Mouse (Mus musculus): ENCODE results near the gene Slc35b4. TPM values are rescaled to one million over a fixed set of nuclear protein-coding genes. Genes with fewer than 3 reads are reported as not detected.

The Slc35b4 gene
- polyA plus RNA-seq, 2 experiments: 37.3 to 47.7 TPM

DNA sequence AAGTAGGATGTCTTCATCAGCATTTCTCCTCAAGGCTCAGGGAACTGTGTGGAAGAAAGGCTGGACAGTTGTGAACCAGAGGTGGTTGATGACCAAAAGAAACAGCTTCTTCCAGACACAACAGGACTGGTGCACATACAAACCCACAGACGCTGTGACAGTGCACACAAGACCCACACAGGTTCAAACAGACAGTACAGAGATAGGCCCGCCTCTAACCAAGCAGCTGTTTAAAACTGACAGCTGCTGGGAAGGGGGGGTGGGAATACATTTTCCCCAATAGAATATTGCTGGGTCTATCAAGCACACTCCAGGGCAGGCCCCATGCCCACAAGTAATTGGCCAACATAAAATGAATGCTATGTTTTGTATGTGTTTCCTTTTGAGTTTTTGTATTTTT lies 52.5 kb downstream of the Slc35b4 start:
- ATAC-seq (ENCODE audit: low FRiP score, low read depth) (no peak), DNase-seq (ENCODE audit: low spot score) (no peak)
- H3K36me3 ChIP-seq (ENCODE audit: control insufficient read depth, insufficient read depth, low read length): no peaks in the 10 kb centered on the region
- no peak overlapping the region for H3K27ac ChIP-seq (replicated peaks; ENCODE audit: low read depth, low read length)
- H3K9me3 ChIP-seq (ENCODE audit: control insufficient read depth, low read length): no peaks in the 10 kb centered on the region
- H3K9ac ChIP-seq (ENCODE audit: low read depth, low read length, severe bottlenecking): no peak overlapping the region
- H3K27me3 ChIP-seq (ENCODE audit: control insufficient read depth, insufficient read depth, low read length): peaks cover 4% of the 10 kb centered on the region; the same call in 1 of the 2 replicates
- H3K4me2 ChIP-seq (replicated peaks; ENCODE audit: low read depth, low read length, severe bottlenecking): no peak overlapping the region
- 0 out of 2 replicates have a peak, but pooled peaks cover 3% of the 10 kb centered on the region for H3K4me1 ChIP-seq (ENCODE audit: control insufficient read depth, insufficient read depth, low read length)
- TF ChIP-seq POLR2A (IDR thresholded peaks at IDR 0.05; ENCODE audit: borderline replicate concordance, extremely low read depth, insufficient read depth, insufficient read length): no peak
- WGBS: 76% methylated on average over 2 of the region's 2 CpGs
- H3K4me3 ChIP-seq (replicated peaks; ENCODE audit: low read length): no peak overlapping the region

DNA sequence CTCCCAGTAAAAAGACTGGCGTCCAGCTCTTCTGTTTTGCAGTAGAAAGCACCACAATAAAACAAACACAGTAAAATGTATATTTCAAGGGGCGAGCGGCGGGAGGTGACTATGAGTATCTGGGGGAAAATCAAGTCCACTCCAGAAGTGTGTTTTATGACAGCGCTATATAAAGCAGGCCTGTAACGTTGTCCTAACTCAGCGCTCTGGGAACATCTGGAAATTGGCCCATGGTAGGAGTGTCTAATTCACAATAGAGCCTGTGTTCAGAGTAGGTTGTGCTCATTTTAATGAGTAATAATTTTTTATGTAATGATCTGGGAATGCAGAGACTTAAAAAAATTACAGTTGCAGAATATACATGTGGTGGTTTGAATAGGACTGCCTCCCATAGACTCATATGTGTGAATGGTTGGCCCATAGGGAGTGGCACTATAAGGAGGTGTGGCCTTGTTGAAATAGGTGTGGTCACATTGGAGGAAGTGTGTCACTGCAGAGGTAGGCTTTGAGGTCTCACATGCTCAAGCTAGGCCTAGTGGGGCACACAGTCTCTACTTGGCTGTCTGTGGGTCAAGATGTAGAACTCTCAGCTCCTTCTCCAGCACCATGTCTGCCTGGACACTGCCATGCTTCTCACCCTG lies 60.0 kb downstream of the Slc35b4 start:
- ATAC-seq (ENCODE audit: low FRiP score, low read depth) (peak; percentile 92), DNase-seq (ENCODE audit: low spot score) (peak; percentile 82)
- Histone ChIP-seq H3K4me3 (replicated peaks; ENCODE audit: low read length) (no peak overlapping the region), H3K9me3 (ENCODE audit: control insufficient read depth, low read length) (no peaks in the 10 kb centered on the region), H3K27me3 (ENCODE audit: control insufficient read depth, insufficient read depth, low read length) (peaks cover 13% of the 10 kb centered on the region; the same call in 1 of the 2 replicates), H3K36me3 (ENCODE audit: control insufficient read depth, insufficient read depth, low read length) (no peaks in the 10 kb centered on the region), H3K4me2 (replicated peaks; ENCODE audit: low read depth, low read length, severe bottlenecking) (no peak overlapping the region), H3K4me1 (ENCODE audit: control insufficient read depth, insufficient read depth, low read length) (peaks cover 2% of the 10 kb centered on the region), H3K27ac (replicated peaks; ENCODE audit: low read depth, low read length) (no peak overlapping the region), H3K9ac (ENCODE audit: low read depth, low read length, severe bottlenecking) (no peak overlapping the region)
- no peak for TF ChIP-seq POLR2A (IDR thresholded peaks at IDR 0.05; ENCODE audit: borderline replicate concordance, extremely low read depth, insufficient read depth, insufficient read length)
- WGBS: 26% methylated on average over 7 of the region's 7 CpGs

DNA sequence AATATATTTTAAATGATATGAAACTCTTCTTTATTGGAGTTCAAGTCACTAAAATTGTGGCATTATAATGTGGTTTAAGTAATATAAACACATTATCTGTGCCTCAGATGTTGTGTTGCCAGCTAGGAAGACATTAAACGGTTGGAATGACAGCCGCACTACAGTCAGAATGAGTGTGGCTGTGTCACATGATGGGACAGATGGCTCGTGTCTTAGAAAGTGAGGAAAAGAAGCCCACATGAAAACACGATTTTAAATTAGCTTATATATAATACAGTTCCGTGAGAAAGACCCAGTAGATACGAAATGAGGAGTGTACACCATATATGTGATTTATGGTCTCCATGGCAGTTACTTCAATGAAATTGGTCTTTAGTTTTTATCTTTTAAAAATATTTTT lies 65.5 kb downstream of the Slc35b4 start:
- peaks cover 24% of the 10 kb centered on the region; the same call in 1 of the 2 replicates for H3K27me3 ChIP-seq (ENCODE audit: control insufficient read depth, insufficient read depth, low read length)
- no peak overlapping the region for H3K9ac ChIP-seq (ENCODE audit: low read depth, low read length, severe bottlenecking)
- H3K36me3 ChIP-seq (ENCODE audit: control insufficient read depth, insufficient read depth, low read length): no peaks in the 10 kb centered on the region
- DNase-seq (ENCODE audit: low spot score) (no peak), ATAC-seq (ENCODE audit: low FRiP score, low read depth) (no peak)
- TF ChIP-seq POLR2A (IDR thresholded peaks at IDR 0.05; ENCODE audit: borderline replicate concordance, extremely low read depth, insufficient read depth, insufficient read length): no peak
- 62% methylated on average over 6 of the region's 6 CpGs for WGBS
- no peak overlapping the region for H3K4me3 ChIP-seq (replicated peaks; ENCODE audit: low read length)
- no peak overlapping the region for H3K27ac ChIP-seq (replicated peaks; ENCODE audit: low read depth, low read length)
- H3K4me1 ChIP-seq (ENCODE audit: control insufficient read depth, insufficient read depth, low read length): peaks cover 5% of the 10 kb centered on the region
- H3K9me3 ChIP-seq (ENCODE audit: control insufficient read depth, low read length): no peaks in the 10 kb centered on the region
- H3K4me2 ChIP-seq (replicated peaks; ENCODE audit: low read depth, low read length, severe bottlenecking): no peak overlapping the region

DNA sequence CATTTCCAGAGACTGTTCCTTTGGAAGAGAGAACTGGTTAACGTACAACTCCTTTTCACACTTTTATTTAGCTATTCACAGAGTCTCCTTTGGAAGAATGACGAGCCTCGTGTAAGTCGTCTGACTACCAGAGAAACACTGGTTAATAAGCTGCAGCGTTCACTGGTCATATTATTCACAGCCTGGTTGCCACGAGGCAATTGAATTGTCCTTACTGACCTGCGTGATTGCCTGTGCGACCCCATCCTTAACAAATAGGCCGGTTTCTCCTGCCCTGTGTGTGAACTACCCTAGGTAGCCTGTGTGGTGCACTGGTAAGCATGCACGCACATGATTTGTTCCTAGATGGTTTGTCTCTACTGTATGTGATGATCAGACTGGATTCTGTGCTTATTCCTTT lies 66.3 kb downstream of the Slc35b4 start:
- H3K27ac ChIP-seq (replicated peaks; ENCODE audit: low read depth, low read length): no peak overlapping the region
- H3K9ac ChIP-seq (ENCODE audit: low read depth, low read length, severe bottlenecking): no peak overlapping the region
- ATAC-seq (ENCODE audit: low FRiP score, low read depth) (no peak), DNase-seq (ENCODE audit: low spot score) (no peak)
- H3K27me3 ChIP-seq (ENCODE audit: control insufficient read depth, insufficient read depth, low read length): peaks cover 27% of the 10 kb centered on the region; the same call in 1 of the 2 replicates
- H3K36me3 ChIP-seq (ENCODE audit: control insufficient read depth, insufficient read depth, low read length): no peaks in the 10 kb centered on the region
- peaks cover 5% of the 10 kb centered on the region for H3K4me1 ChIP-seq (ENCODE audit: control insufficient read depth, insufficient read depth, low read length)
- no peak overlapping the region for H3K4me2 ChIP-seq (replicated peaks; ENCODE audit: low read depth, low read length, severe bottlenecking)
- H3K4me3 ChIP-seq (replicated peaks; ENCODE audit: low read length): no peak overlapping the region
- 28% methylated on average over 10 of the region's 10 CpGs for WGBS
- TF ChIP-seq POLR2A (IDR thresholded peaks at IDR 0.05; ENCODE audit: borderline replicate concordance, extremely low read depth, insufficient read depth, insufficient read length): no peak
- no peaks in the 10 kb centered on the region for H3K9me3 ChIP-seq (ENCODE audit: control insufficient read depth, low read length)

Other genes starting within 250 kb of the Slc35b4 start
- 0.29 and 0.35 TPM in 2 replicates for gene Lrguk, start 147.7 kb downstream of the Slc35b4 start, polyA plus RNA-seq (2012; rRNA removed)
- 0.17 and 0.43 TPM in 2 replicates for gene Lrguk, start 147.7 kb downstream of the Slc35b4 start, polyA plus RNA-seq (2014; fragmentation: Nextera tagmentation; extraction: Ambion mirVana)
- gene Akr1b3, start 140.4 kb upstream of the Slc35b4 start, polyA plus RNA-seq (2012; rRNA removed): 133 and 134 TPM in 2 replicates
- gene Akr1b3, start 140.4 kb upstream of the Slc35b4 start, polyA plus RNA-seq (2014; fragmentation: Nextera tagmentation; extraction: Ambion mirVana): 174 and 180 TPM in 2 replicates
- gene Akr1b8, start 177.0 kb upstream of the Slc35b4 start, polyA plus RNA-seq (2012; rRNA removed): 5.6 and 6.5 TPM in 2 replicates
- 7.1 and 8.5 TPM in 2 replicates for gene Akr1b8, start 177.0 kb upstream of the Slc35b4 start, polyA plus RNA-seq (2014; fragmentation: Nextera tagmentation; extraction: Ambion mirVana)
- 9.9 and 10.4 TPM in 2 replicates for gene Akr1b10, start 207.1 kb upstream of the Slc35b4 start, polyA plus RNA-seq (2012; rRNA removed)
- 9.6 and 10.2 TPM in 2 replicates for gene Akr1b10, start 207.1 kb upstream of the Slc35b4 start, polyA plus RNA-seq (2014; fragmentation: Nextera tagmentation; extraction: Ambion mirVana)
- gene Akr1b7, start 235.2 kb upstream of the Slc35b4 start, polyA plus RNA-seq (2012; rRNA removed): 0.05 TPM in 1 of 2 replicates, not detected in the other
- gene Akr1b7, start 235.2 kb upstream of the Slc35b4 start, polyA plus RNA-seq (2014; fragmentation: Nextera tagmentation; extraction: Ambion mirVana): not detected in 2 replicates